Mouse (Mus musculus): Measurements from ENCODE around the gene Haghl. TPM values are rescaled to one million over a fixed set of nuclear protein-coding genes. Genes with fewer than 3 reads are reported as not detected.

The Haghl gene
- total and polyA plus RNA-seq, 2 experiments from 2014 or later: 141 to 154 TPM

DNA sequence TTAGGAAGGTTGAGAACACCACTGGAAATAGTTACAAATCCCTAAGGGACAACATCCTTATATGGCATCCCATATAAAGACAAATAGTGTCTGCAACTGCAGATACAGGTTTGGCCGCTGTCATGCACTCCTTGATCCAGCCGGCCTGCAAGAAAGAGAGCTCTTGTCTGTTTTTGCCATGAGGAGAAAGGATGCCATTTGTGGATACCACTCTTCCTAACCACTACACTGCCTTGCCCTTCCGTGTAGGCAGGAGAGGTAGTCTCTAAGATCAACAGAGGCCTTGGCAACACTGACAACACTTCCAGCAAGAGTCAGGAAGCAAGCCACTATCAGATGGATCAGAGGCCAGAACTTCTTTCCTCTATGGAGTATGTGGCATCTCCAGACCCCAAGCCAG is 807 bp upstream of the Haghl start, which contains the start of gene Ccdc78:
Ccdc78 (plus strand) TSS at position 301 of the 400 bp plus-strand sequence.
- peak within 1 kb of the TSS; percentile 70 for H3K4me3 ChIP-seq (ENCODE audit: low read depth, low read length)
- no peaks in the 10 kb centered on the region for H3K27me3 ChIP-seq (ENCODE audit: insufficient read depth, low read length)
- no peak for TF ChIP-seq CTCF (IDR thresholded peaks at IDR 0.05; ENCODE audit: low read depth)
- H3K27ac ChIP-seq (ENCODE audit: low read depth, low read length): peak within 1 kb of the TSS; percentile 81
- H3K9me3 ChIP-seq (ENCODE audit: low read length): no peaks in the 10 kb centered on the region
- 78% methylated on average over 3 of the region's 3 CpGs for WGBS
- H3K4me1 ChIP-seq (ENCODE audit: insufficient read depth): peaks cover 6% of the 10 kb centered on the region
- peaks cover 43% of the 10 kb centered on the region for H3K36me3 ChIP-seq (ENCODE audit: insufficient read depth)
- H3K9ac ChIP-seq: peak within 1 kb of the TSS; percentile 70
- H3K4me2 ChIP-seq (ENCODE audit: low read depth): peak within 1 kb of the TSS; percentile 82
- DNase-seq: no peak
- no peak for ATAC-seq

DNA sequence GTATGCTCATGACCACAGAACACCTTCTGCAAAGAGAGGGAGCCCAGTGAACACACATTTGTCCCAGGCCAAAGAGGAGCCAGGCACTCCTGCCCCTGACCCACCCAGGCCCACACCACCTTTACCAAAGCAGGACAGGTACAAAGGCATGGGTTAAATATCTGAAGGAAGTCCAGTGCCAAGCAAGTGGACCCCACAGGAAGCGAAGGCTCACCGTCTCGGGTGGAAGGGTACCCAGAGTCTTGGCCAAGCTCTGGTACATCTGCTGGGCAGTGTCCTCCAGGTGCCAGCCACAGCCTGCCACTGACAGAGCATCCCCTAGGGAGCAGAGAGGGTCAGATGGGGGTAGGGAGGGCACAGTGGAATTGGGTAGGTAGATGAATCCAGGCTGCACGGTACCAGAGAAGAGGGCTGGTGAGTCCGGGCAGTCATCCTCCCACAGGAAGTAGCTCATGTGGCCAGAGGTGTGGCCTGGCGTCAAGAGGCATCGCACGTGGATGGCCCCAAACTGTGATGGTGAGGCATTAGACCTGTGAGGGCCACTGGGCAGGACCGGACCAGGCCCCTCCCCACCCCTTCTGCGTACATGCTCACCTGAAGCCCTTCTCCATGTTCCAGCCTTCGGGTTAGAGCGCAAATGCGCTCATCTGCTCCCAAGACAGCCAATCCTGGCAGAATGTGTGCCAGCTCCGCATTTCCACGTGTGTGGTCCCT is 1.5 kb downstream of the Haghl start:
- Histone ChIP-seq H3K4me2 (ENCODE audit: low read depth) (peak overlapping the region; percentile 82), H3K36me3 (ENCODE audit: insufficient read depth) (peaks cover 51% of the 10 kb centered on the region), H3K4me1 (ENCODE audit: insufficient read depth) (peaks cover 6% of the 10 kb centered on the region), H3K9ac (peak overlapping the region; percentile 70), H3K27me3 (ENCODE audit: insufficient read depth, low read length) (no peaks in the 10 kb centered on the region), H3K27ac (ENCODE audit: low read depth, low read length) (no peak overlapping the region), H3K9me3 (ENCODE audit: low read length) (no peaks in the 10 kb centered on the region), H3K4me3 (ENCODE audit: low read depth, low read length) (peak overlapping the region; percentile 70)
- DNase-seq (no peak), ATAC-seq (no peak)
- TF ChIP-seq CTCF (IDR thresholded peaks at IDR 0.05; ENCODE audit: low read depth): no peak
- WGBS: 72% methylated on average over 15 of the region's 15 CpGs

DNA sequence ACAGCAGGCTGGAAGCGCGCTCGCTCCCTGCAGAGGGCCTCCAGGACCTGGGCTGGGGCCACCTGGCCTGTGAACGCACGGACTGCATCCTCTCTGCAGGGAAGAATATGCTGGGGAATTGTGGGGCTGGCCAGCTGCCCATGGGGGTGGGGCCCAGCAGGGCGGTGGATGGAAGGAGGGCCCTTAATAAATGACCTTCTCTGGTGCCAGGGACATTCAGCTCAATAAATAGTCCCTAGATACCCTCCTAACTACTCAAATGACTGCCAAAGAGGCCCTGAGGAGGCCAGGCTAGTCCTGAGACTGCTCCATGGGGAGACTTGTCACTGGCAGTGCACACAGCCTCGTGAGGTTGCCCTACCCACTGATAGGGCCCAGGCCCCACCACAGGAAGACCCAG is 2.4 kb downstream of the Haghl start:
- DNase-seq (no peak), ATAC-seq (no peak)
- 62% methylated on average over 7 of the region's 7 CpGs for WGBS
- TF ChIP-seq CTCF (IDR thresholded peaks at IDR 0.05; ENCODE audit: low read depth): no peak
- Histone ChIP-seq H3K36me3 (ENCODE audit: insufficient read depth) (peaks cover 51% of the 10 kb centered on the region), H3K27ac (ENCODE audit: low read depth, low read length) (no peak overlapping the region), H3K9me3 (ENCODE audit: low read length) (no peaks in the 10 kb centered on the region), H3K27me3 (ENCODE audit: insufficient read depth, low read length) (no peaks in the 10 kb centered on the region), H3K9ac (no peak overlapping the region; the same call in 1 of the 2 replicates), H3K4me3 (ENCODE audit: low read depth, low read length) (no peak overlapping the region), H3K4me2 (ENCODE audit: low read depth) (no peak overlapping the region), H3K4me1 (ENCODE audit: insufficient read depth) (peaks cover 6% of the 10 kb centered on the region)

DNA sequence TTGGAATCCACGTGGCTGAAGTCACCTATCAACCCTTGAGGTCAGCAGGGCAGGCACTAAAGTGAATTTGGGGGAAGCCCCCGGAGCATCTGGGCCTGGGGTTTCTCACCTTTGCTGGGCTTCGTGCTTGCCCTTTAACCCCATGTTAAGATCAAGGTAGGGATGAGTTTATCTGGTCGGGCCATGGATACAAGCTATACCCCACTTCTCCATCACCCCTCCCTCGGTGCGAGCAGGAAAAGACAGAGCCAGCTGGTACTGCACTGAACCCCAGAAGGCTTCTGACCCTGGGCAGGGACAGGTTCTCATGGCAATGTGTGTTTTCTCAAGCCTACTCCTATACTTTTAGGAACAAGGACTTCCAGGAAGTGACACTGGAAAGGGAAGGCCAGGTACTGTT is 4.1 kb downstream of the Haghl start:
- no peak overlapping the region for H3K4me2 ChIP-seq (ENCODE audit: low read depth)
- 78% methylated on average over 6 of the region's 6 CpGs for WGBS
- H3K4me3 ChIP-seq (ENCODE audit: low read depth, low read length): no peak overlapping the region
- no peaks in the 10 kb centered on the region for H3K27me3 ChIP-seq (ENCODE audit: insufficient read depth, low read length)
- H3K4me1 ChIP-seq (ENCODE audit: insufficient read depth): peaks cover 6% of the 10 kb centered on the region
- no peaks in the 10 kb centered on the region for H3K9me3 ChIP-seq (ENCODE audit: low read length)
- DNase-seq: no peak
- no peak for ATAC-seq
- TF ChIP-seq CTCF (IDR thresholded peaks at IDR 0.05; ENCODE audit: low read depth): no peak
- H3K36me3 ChIP-seq (ENCODE audit: insufficient read depth): peaks cover 49% of the 10 kb centered on the region
- no peak overlapping the region for H3K9ac ChIP-seq
- no peak overlapping the region for H3K27ac ChIP-seq (ENCODE audit: low read depth, low read length)

DNA sequence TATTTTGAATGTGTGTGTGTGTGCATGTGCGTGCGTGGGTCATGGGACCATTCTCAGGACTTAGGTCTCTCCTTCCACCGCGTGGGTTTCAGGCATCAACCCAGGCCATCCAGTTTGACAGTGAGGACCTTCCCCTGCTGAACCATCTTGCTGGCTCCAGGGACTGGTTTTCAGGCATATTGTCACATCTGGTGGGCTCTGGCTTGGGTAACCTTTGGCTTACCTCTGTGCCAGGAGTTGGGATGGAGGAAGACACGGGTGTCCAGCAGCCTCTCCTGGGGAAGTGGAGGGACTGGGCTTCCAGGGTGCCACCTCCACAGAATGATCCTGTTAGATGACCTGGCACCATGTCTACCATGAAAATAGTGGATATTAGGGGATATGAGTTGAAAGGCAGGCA is 7.5 kb downstream of the Haghl start:
- WGBS: 96% methylated on average over 5 of the region's 5 CpGs
- no peak for DNase-seq

DNA sequence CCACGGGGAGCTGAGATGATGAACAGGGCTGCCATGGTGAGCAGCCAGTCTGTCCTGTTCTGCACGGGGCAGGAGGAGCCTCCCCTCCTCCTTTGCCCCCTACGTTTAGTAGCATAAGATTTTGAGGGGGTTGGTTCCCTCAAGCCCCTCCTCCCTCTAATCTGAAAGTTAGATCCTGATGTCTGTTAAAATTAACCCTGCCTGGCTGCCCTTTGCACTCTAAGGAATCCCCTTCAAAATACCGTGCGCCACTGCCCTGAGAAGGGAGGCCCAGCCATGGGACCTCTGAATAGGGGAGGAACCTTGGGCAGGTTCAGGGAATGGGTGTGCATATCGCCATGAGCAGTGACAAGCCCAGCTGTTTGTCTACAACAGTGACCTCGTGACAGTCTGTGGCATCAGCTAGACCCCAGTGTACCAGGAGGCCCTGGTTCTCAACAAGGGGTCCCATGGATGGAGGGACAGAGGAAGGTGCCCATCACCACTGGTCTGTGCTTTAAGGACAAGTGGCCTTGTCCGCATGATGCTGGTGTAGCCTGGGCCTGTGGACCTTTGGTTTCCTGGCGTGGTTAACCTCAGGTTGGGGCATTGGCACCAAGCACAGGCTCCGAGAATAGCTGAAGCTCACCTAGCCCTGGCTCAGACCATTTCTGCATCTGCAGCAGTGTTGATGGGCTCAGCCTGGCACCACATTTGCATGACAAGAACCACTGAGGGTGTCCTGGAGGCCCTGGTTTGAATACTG is 10.0 kb downstream of the Haghl start:
- Histone ChIP-seq H3K4me3 (ENCODE audit: low read depth, low read length) (no peak overlapping the region), H3K4me2 (ENCODE audit: low read depth) (no peak overlapping the region), H3K36me3 (ENCODE audit: insufficient read depth) (peaks cover 15% of the 10 kb centered on the region), H3K9ac (no peak overlapping the region), H3K27me3 (ENCODE audit: insufficient read depth, low read length) (no peaks in the 10 kb centered on the region), H3K9me3 (ENCODE audit: low read length) (no peaks in the 10 kb centered on the region), H3K27ac (ENCODE audit: low read depth, low read length) (no peak overlapping the region), H3K4me1 (ENCODE audit: insufficient read depth) (peaks cover 5% of the 10 kb centered on the region)
- ATAC-seq: no peak
- 85% methylated on average over 10 of the region's 10 CpGs for WGBS
- TF ChIP-seq CTCF (IDR thresholded peaks at IDR 0.05; ENCODE audit: low read depth): no peak
- no peak for DNase-seq

More for the DNA sequence above, 7.5 kb downstream of the Haghl start:
- Histone ChIP-seq H3K4me3 (ENCODE audit: low read depth, low read length) (no peak overlapping the region), H3K27me3 (ENCODE audit: insufficient read depth, low read length) (no peaks in the 10 kb centered on the region), H3K9me3 (ENCODE audit: low read length) (no peaks in the 10 kb centered on the region), H3K9ac (no peak overlapping the region), H3K4me2 (ENCODE audit: low read depth) (no peak overlapping the region), H3K4me1 (ENCODE audit: insufficient read depth) (peaks cover 5% of the 10 kb centered on the region), H3K36me3 (ENCODE audit: insufficient read depth) (peaks cover 36% of the 10 kb centered on the region), H3K27ac (ENCODE audit: low read depth, low read length) (no peak overlapping the region)
- no peak for TF ChIP-seq CTCF (IDR thresholded peaks at IDR 0.05; ENCODE audit: low read depth)
- no peak for ATAC-seq

DNA sequence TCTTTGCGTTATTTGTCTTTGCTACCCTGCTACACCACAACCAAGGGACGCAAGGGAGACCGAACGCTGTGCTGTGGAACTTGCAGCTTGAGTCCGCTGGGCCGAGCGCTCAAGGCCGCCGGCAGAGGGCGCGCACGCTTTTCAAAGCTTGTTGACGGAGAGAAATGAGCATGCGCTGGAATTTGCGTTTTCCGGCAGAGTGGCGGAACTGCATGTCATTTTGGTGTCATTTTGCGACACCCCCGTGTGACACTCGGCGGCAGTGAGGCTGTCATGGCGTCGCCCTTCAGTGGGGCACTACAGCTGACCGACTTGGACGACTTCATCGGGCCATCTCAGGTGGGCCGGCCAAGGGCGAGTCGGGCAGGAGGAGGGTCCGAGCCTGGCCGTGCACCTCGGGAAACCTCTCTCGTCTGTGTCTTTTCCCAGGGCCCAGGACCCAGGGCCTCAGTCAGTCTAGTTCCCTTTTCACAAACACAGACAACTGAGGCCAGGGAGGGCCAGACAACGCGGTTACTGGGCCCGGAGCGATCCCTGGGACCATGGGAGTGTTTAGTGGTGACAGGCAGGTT is 11.8 kb downstream of the Haghl start, which contains the start of gene Narfl:
Narfl (plus strand) TSS at position 228 of the 572 bp plus-strand sequence.
- Histone ChIP-seq H3K9ac (peak within 1 kb of the TSS; percentile 76), H3K27ac (ENCODE audit: low read depth, low read length) (no peak within 1 kb of the TSS), H3K4me1 (ENCODE audit: insufficient read depth) (peaks cover 5% of the 10 kb centered on the region), H3K36me3 (ENCODE audit: insufficient read depth) (peaks cover 4% of the 10 kb centered on the region; the same call in 1 of the 2 replicates), H3K27me3 (ENCODE audit: insufficient read depth, low read length) (no peaks in the 10 kb centered on the region), H3K4me2 (ENCODE audit: low read depth) (peak within 1 kb of the TSS; percentile 84), H3K4me3 (ENCODE audit: low read depth, low read length) (peak within 1 kb of the TSS; percentile 69), H3K9me3 (ENCODE audit: low read length) (no peaks in the 10 kb centered on the region)
- peak; percentile 99 for TF ChIP-seq CTCF (IDR thresholded peaks at IDR 0.05; ENCODE audit: low read depth)
- 2% methylated on average over 37 of the region's 37 CpGs for WGBS
- DNase-seq (peak; percentile 98), ATAC-seq (peak; percentile 93)

Measured in forebrain, postnatal 0 days (tissue).